In genomic region chr4:155894311-155894881, GRCm38 (mm10) we compare ENCODE assay signal across 8 mouse cellular contexts. TPM values are rescaled to one million over a fixed set of nuclear protein-coding genes. Genes with fewer than 3 reads are reported as not detected.
DNase-seq lines count a peak whose midpoint lies in the region; ATAC-seq and TF ChIP-seq lines count a peak whose summit lies in the region.

No protein-coding gene starts in this region.

- H3K4me3 ChIP-seq in E14TG2a.4 (replicated peaks; ENCODE audit: low read length), result peak overlapping the region; percentile 99
- H3K4me3 ChIP-seq in forebrain, embryonic 12.5 days (replicated peaks), result peak overlapping the region; percentile 93
- H3K4me3 ChIP-seq in heart, embryonic 16.5 days (ENCODE audit: low read length), result no peak overlapping the region; the same call in 1 of the 2 replicates
- peak overlapping the region; percentile 39 for H3K4me3 ChIP-seq in lung, adult 2 months (replicated peaks; ENCODE audit: extremely low read depth, low read depth, low read length)

- no peak overlapping the region for H3K27ac ChIP-seq in forebrain, embryonic 12.5 days
- H3K27ac ChIP-seq in heart, embryonic 16.5 days (ENCODE audit: low read length), result peak overlapping the region; percentile 12

- peak overlapping the region; percentile 99 for H3K4me2 ChIP-seq in forebrain, embryonic 12.5 days
- peak overlapping the region; percentile 29 for H3K4me2 ChIP-seq in heart, embryonic 16.5 days (ENCODE audit: low read depth, low read length)

- no peak for TF ChIP-seq CTCF in E14TG2a.4 (conservative IDR thresholded peaks at IDR 0.05; ENCODE audit: low read length)
- TF ChIP-seq CTCF in lung, adult 2 months (IDR thresholded peaks at IDR 0.05; ENCODE audit: insufficient read depth, low read length), result no peak

- peak; percentile 82 to 86 for DNase-seq in adrenal gland, postnatal 36 days
- peak; percentile 60 to 73 for DNase-seq in kidney, postnatal 4 days
- DNase-seq in lung, adult 2 months, result peak; percentile 76
- peak; percentile 29 for DNase-seq in ovary, postnatal 10 days (ENCODE audit: low spot score)
- DNase-seq in urinary bladder, postnatal 36 days (ENCODE audit: low spot score in 2 of 2), result peak; percentile 76 to 86

- H3K9me3 ChIP-seq in E14TG2a.4 (ENCODE audit: low read length), result no peaks in the 10 kb centered on the region
- no peaks in the 10 kb centered on the region for H3K9me3 ChIP-seq in forebrain, embryonic 12.5 days
- no peaks in the 10 kb centered on the region for H3K9me3 ChIP-seq in heart, embryonic 16.5 days (replicated peaks; ENCODE audit: control insufficient read depth, low read length)

- TF ChIP-seq POLR2A in lung, adult 2 months (IDR thresholded peaks at IDR 0.05; ENCODE audit: borderline replicate concordance, extremely low read depth, low read depth, low read length), result peak; percentile 34; the same call in 1 of the 2 replicates

- peaks cover 3% of the 10 kb centered on the region; the same call in 1 of the 2 replicates for H3K27me3 ChIP-seq in E14TG2a.4 (ENCODE audit: insufficient read depth, low read length)
- no peaks in the 10 kb centered on the region for H3K27me3 ChIP-seq in forebrain, embryonic 12.5 days
- H3K27me3 ChIP-seq in heart, embryonic 16.5 days (ENCODE audit: control insufficient read depth, insufficient read depth, low read length), result no peaks in the 10 kb centered on the region

- no peak for ATAC-seq in forebrain, embryonic 12.5 days (ENCODE audit: low FRiP score)
- ATAC-seq in heart, embryonic 16.5 days (replicated peaks; ENCODE audit: extremely low read depth, insufficient read depth, low FRiP score), result no peak

- WGBS in forebrain, embryonic 12.5 days, result 31% methylated on average over 8 of the region's 8 CpGs
- WGBS in heart, embryonic 16.5 days, result 19% methylated on average over 8 of the region's 8 CpGs
- 9% methylated on average over 8 of the region's 8 CpGs for WGBS in lung, adult 2 months

- peaks cover 40% of the 10 kb centered on the region for H3K36me3 ChIP-seq in E14TG2a.4 (ENCODE audit: insufficient read depth, low read length)
- H3K36me3 ChIP-seq in forebrain, embryonic 12.5 days (replicated peaks), result peaks cover 40% of the 10 kb centered on the region
- peaks cover 14% of the 10 kb centered on the region for H3K36me3 ChIP-seq in heart, embryonic 16.5 days (ENCODE audit: control insufficient read depth, insufficient read depth)

- peak overlapping the region; percentile 92 for H3K9ac ChIP-seq in forebrain, embryonic 12.5 days
- peak overlapping the region; percentile 16; the same call in 1 of the 2 replicates for H3K9ac ChIP-seq in heart, embryonic 16.5 days (ENCODE audit: low read length)

- peaks cover 57% of the 10 kb centered on the region for H3K4me1 ChIP-seq in E14TG2a.4 (replicated peaks; ENCODE audit: low read depth, low read length)
- peaks cover 50% of the 10 kb centered on the region for H3K4me1 ChIP-seq in forebrain, embryonic 12.5 days
- H3K4me1 ChIP-seq in heart, embryonic 16.5 days (ENCODE audit: control insufficient read depth, insufficient read depth, low read length), result peaks cover 39% of the 10 kb centered on the region
- H3K4me1 ChIP-seq in lung, adult 2 months (ENCODE audit: control insufficient read depth, insufficient read depth, low read length), result peaks cover 21% of the 10 kb centered on the region

RNA-seq across cellular contexts. Expression of gene Acap3, which starts 2.8 kb away (rescaled TPM):
- total RNA-seq in adrenal gland, postnatal 36 days (2021), result 10 to 100 TPM; 20.1 to 20.7 TPM
- 47.9 and 57.2 TPM in 2 replicates for polyA plus RNA-seq in forebrain, embryonic 12.5 days (2016; fragmentation: Nextera tagmentation; extraction: Ambion mirVana)
- polyA plus RNA-seq in heart, embryonic 16.5 days (2015; fragmentation: Nextera tagmentation; extraction: Ambion mirVana), result 10.1 and 11.6 TPM in 2 replicates
- polyA plus RNA-seq in lung, adult 2 months (2012; rRNA removed), result 48.3 and 50.7 TPM in 2 replicates

RNA-seq across cellular contexts. Expression of gene Pusl1, which starts 2.8 kb away (rescaled TPM):
- 10 to 100 TPM; 25.1 to 28.1 TPM for total RNA-seq in adrenal gland, postnatal 36 days (2021)
- polyA plus RNA-seq in forebrain, embryonic 12.5 days (2016; fragmentation: Nextera tagmentation; extraction: Ambion mirVana), result 44.6 and 48.8 TPM in 2 replicates
- 32.5 and 34.3 TPM in 2 replicates for polyA plus RNA-seq in heart, embryonic 16.5 days (2015; fragmentation: Nextera tagmentation; extraction: Ambion mirVana)
- 82.2 and 88.0 TPM in 2 replicates for polyA plus RNA-seq in lung, adult 2 months (2012; rRNA removed)

RNA-seq across cellular contexts. Expression of gene Ints11, which starts 25.1 kb away (rescaled TPM):
- total RNA-seq in adrenal gland, postnatal 36 days (2021), result 10 to 100 TPM; 30.1 to 34.7 TPM
- polyA plus RNA-seq in forebrain, embryonic 12.5 days (2016; fragmentation: Nextera tagmentation; extraction: Ambion mirVana), result 92.2 and 94.1 TPM in 2 replicates
- polyA plus RNA-seq in heart, embryonic 16.5 days (2015; fragmentation: Nextera tagmentation; extraction: Ambion mirVana), result 40.5 and 41.8 TPM in 2 replicates
- 26.7 and 27.3 TPM in 2 replicates for polyA plus RNA-seq in lung, adult 2 months (2012; rRNA removed)

RNA-seq across cellular contexts. Expression of gene Cptp, which starts 25.2 kb away (rescaled TPM):
- 10 to 100 TPM in 1 of 2 experiments, 1 to 10 TPM in 1; 9.7 to 21.8 TPM for total RNA-seq in adrenal gland, postnatal 36 days (2021)
- 17.9 and 23.4 TPM in 2 replicates for polyA plus RNA-seq in forebrain, embryonic 12.5 days (2016; fragmentation: Nextera tagmentation; extraction: Ambion mirVana)
- polyA plus RNA-seq in heart, embryonic 16.5 days (2015; fragmentation: Nextera tagmentation; extraction: Ambion mirVana), result 9.3 and 9.5 TPM in 2 replicates
- polyA plus RNA-seq in lung, adult 2 months (2012; rRNA removed), result 30.3 and 33.3 TPM in 2 replicates

RNA-seq across cellular contexts. Expression of gene Tas1r3, which starts 31.2 kb away (rescaled TPM):
- total RNA-seq in adrenal gland, postnatal 36 days (2021), result under 1 TPM; 0.23 TPM
- polyA plus RNA-seq in forebrain, embryonic 12.5 days (2016; fragmentation: Nextera tagmentation; extraction: Ambion mirVana), result 0.51 and 0.61 TPM in 2 replicates
- 0.18 and 0.26 TPM in 2 replicates for polyA plus RNA-seq in heart, embryonic 16.5 days (2015; fragmentation: Nextera tagmentation; extraction: Ambion mirVana)
- 1.6 TPM in 2 replicates for polyA plus RNA-seq in lung, adult 2 months (2012; rRNA removed)

Comparison
In these comparisons a context has a peak if more than half of its experiments do, and no peak if none do; other contexts are left out.
1. DNase-seq: peak in every context shown above with its lines; median percentile 84 in adrenal gland, postnatal 36 days; 81 in urinary bladder, postnatal 36 days; 76 in lung, adult 2 months; 66 in kidney, postnatal 4 days; 29 in ovary, postnatal 10 days.